Mouse (Mus musculus) fibroblast of lung, adult 2 months (primary cell): ENCODE measurements around the gene Ptov1.

ENCODE experiments used
- DNase-seq: peaks from one replicate; pipeline ENCODE4 v3.0.0-alpha.2; 2011; ENCODE audit warnings: low read depth

Ptov1 gene

DNA sequence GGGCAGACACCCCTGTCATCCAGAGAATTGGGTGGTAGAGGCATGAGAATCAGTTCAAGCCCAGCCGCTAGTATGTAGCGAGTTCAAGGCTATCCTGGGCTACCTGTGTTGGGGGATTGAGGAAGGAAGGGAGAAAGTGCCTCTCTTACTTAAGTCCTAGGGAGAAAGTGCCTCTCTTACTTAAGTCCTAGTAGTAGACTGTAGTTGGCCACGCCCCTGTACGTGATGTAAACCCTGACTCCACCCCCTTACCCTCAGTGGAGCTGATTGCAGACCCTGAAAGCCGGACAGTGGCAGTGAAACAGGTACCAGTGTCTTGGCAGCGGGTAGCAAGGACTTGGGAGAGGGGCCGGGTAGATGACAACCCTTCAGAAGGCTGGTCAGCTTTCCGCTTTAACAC, 11.7 kb downstream of the Ptov1 start:
- DNase-seq: no peak

DNA sequence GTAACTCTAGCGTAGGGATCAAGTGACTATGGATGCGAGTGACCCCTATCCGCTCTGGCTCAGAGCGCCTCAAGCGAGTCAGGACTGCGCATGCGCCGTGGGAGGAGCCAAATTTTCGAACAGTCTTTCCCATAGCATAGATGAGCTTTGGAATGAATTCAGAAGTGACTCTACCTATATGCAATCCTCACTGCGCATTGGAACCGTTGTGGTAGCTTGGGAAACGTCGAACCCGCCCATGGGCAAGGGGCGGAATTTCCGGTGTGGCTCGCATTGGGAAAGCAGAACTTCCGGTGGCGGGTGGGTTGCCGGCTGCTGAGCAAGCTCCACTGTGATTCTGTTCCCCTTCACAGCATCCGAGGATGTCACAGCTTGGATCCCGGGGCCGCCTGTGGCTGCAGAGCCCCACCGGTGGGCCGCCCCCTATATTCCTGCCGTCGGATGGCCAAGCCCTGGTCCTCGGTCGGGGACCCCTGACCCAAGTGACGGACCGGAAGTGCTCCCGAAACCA, 12.5 kb downstream of the Ptov1 start, which contains the start of gene Pnkp:
TSS of gene Pnkp (plus strand) at position 98 of the 511 bp plus-strand sequence.
- peak; percentile 62 for DNase-seq

DNA sequence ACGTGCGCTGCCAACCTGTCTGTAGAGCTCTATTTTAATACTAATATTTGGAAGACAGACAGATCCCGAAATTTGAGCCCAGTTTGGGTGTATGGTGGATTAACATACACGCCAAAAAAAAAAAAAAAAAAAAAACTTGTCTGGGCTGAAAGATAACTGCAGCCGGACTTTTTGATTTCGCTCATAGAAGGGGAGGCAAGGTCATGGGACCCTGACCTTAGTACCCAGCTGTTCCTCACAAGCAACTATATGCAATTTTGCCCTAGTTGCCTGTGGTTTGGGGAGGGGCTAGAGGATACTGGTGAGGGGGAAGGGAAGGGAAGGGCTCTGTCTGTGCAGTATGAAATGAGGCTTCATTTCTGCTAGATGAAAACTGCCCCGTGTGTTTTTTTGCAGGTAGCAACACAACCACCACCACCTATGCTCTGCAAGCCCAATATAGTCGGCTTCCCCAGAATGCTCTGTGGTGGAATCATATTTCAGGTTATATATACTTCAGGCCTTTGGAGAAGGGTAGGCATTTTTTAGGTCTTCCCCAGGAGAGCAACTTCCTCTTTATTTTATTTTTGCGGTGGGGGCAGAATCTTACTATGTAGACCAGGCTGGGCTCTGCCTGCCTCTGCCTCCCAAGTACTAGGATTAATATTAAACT, 13.2 kb downstream of the Ptov1 start:
- no peak for DNase-seq

DNA sequence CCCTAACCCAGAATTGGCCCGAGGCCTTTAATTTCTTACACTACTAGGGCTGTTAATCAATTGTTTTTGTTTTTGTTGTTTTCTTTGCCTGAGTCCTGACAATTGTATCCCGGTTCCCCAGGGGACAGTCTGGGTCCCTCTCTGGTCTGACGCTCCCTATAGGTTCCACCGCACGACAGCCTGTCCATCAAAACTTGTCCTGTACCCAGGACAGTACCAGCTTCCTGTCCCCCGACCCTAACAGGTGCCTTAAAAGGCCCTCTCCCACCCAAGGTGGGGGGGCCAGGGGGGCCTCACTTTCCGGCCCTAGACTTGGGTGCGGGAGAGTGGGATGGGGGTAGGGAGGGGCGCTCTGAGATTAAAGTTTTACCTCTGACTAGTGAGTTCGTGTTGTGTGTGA, 14.6 kb downstream of the Ptov1 start:
- DNase-seq: no peak

DNA sequence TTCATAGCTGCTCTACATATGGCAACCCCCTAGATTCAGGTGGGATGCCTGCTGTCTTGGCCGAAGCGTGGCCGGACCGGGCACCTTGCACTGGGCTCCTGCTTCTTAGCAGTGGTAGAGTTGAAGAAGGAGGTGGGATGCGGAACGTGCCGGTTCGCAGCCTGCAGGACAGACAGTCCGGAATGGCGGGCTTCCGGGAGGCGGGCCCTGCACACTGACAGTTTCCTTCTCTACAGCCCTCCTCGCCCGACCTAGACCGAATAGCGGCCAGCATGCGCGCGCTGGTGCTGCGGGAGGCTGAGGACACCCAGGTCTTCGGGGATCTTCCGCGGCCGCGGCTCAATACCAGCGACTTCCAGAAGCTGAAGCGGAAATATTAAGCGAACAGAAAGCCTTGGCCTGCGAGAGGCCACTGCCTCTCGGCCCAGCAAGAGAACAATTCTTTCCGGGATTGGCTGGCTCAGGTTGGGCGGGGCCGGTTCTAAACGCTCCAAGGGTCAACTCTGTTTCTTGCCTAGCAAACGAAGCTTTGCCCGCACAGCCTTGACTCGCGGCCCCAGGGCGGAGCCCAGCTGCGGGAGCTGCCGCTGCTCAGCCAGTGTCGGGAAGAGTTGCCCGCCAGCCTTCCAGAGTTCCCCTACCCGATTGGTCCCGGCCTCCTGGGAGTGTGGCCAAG, 15.1 kb downstream of the Ptov1 start:
- peak; percentile 58 for DNase-seq

DNA sequence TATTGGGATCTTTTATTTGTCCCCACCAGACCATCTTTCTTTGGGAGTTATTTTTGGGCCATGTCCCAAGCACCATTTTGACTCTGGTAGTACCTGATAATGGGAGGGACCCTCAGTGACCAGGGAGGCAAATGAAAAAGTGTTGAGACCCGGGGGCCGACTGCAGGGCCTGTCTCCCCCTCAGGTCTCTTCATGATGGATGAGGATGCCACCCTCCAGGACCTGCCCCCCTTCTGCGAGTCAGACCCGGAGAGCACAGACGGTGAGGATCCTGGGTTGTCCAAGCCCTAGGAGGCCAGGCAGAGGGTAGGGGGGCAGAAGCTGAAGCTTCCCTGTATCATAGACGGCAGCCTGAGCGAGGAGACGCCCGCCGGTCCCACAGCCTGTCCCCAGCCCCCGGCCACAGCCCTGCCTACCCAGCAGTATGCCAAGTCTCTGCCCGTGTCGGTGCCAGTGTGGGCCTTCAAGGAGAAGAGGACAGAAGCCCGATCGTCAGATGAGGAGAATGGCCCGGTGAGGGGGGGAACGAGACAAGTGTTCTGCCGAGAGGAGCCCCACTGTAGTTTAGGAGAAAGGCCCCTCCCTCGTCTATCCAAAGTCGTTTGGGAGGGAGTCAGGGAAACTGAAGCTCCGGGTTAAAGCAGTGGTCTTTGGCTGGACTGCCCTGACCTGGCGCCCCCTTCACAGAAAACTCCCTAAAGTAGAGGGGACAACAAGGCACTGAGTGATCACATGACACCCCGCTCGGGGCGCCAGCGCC, 15.8 kb downstream of the Ptov1 start:
- DNase-seq: no peak

DNA sequence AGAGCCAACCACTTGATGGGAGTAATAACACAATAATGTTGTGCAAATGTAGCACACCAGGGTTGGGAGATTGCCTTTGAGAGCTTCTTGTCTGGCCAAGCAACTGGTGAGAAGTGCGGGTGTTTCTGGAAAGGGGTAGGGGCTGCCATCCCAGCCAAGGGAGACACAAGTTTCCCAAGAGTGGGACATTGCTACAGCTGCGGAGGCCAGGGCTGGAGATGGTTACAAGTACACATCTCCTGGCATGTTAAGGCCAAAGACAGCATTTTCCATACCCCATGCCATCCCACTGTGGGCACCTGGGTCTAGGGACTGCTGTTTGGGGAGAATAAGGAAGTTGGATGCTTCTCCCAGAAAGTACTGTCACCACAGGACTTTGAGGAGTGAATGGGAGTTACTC, 16.5 kb downstream of the Ptov1 start:
- no peak for DNase-seq

DNA sequence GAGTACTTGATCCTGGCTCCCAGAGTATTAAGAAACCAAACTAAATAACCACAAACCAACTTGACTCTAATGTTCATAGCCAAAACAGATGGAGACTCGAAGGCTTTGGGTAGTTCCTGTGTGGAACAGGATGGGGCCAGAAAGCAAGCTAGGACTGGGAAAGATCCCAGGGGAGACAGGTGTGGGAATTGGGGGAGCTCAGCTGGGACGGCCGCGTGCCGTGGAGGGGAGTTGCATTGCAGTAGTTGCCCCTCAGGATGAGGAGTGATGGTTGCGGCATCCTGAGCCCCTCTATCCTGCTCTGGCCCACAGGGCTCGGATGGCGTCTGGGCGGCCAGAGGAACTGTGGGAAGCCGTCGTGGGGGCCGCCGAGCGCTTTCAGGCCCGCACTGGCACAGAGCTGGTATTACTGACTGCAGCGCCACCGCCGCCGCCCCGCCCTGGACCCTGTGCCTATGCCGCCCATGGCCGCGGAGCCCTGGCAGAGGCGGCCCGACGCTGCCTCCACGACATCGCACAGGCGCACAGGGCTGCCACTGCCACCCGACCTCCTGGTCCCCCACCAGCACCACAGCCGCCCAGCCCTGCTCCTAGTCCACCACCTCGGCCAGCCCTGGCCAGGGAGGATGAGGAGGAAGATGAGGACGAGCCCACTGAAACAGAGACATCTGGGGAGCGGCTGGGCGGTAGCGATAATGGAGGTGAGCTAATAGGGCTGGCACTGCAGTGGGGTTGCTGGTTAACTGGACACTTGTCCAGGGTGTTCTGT, 17.1 kb downstream of the Ptov1 start:
- no peak for DNase-seq

DNA sequence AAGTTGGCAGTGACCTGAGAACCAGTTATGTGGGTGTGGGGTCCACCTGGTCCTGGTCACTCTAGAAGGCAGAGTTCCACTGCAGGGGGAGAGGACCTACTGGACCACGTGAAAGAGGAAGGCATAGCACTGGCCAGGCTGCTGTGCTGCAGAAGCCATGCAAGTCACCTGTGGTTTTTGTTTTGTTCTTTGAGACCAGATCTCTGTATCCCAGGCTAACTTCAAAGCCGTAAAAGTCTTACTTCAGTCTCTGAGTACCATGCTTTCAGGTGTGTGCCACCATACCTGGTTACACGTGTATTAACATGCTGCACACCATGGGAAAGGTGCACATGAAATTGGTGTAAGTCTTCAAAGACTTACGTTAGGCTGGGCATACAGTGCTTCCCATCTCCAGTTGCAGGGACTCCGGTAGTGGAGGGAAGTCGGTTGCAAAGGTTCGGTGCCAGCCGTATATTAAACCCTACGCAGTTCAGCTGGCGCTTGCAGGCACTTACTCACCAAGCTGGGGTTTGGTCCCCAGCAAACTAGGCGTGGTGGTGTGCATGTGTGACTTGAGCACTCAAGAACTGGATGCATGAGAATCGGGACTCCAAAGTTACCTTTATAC, 17.9 kb downstream of the Ptov1 start:
- no peak for DNase-seq

DNA sequence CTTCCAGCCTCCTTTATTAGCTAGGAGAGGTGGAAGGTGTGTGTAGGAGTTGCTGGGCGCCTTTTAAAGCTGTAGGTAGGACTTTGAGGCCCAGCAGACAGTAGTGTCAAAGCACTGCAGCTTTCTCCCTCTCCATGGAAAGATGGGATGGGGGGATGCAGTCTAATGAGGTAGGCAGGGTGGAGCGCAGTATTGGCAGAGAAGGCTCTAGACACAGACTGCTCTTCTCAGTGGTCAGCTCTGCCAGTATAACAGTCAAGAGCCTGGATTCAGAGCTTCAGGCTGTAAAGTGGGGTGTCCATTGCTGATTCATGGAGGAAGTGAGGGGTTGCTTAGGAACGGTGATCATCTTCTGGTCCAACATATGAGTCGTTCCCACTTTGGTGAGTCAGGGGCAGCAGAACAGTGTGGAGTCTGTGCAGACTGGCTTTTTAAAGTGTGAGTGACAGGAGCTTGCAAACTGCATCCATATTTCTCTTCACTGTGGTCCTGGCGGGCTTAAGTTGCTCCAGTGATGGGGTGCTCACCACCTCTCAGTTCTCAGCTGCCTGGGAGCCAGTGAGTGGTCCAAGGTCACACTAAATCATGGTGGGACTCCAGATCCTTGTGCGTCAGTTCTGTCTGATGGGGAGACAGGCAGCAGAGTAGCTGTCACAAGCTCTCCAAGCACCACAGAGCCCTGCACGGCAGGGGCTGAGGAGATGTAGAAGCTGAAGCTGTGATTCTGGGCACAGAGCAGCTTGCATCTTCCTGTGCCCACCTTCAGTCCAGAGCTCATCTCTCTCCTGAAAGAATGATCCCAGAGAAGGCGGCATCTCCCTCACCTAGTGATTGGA, 18.6 kb downstream of the Ptov1 start:
- no peak for DNase-seq

DNA sequence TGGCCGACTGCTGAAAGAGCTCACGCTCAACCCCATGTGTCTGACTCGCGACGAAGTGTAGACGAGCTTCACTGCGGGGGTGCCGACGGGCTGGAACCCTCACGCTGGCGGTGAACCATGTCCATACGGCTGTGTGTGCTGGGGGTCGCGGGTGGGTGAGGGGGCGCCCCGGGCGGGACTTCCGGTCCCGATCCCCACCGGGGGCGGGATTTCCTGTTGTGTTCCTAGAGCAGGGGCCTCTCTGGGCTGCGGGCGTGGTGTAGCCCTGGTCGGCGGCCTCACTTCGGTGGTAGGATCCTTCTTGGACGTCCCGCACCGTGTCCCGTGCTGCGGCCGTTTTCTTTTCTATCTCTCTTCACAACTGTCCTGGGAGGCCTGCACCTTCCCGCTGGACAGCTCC, 19.4 kb downstream of the Ptov1 start:
- DNase-seq: no peak

DNA sequence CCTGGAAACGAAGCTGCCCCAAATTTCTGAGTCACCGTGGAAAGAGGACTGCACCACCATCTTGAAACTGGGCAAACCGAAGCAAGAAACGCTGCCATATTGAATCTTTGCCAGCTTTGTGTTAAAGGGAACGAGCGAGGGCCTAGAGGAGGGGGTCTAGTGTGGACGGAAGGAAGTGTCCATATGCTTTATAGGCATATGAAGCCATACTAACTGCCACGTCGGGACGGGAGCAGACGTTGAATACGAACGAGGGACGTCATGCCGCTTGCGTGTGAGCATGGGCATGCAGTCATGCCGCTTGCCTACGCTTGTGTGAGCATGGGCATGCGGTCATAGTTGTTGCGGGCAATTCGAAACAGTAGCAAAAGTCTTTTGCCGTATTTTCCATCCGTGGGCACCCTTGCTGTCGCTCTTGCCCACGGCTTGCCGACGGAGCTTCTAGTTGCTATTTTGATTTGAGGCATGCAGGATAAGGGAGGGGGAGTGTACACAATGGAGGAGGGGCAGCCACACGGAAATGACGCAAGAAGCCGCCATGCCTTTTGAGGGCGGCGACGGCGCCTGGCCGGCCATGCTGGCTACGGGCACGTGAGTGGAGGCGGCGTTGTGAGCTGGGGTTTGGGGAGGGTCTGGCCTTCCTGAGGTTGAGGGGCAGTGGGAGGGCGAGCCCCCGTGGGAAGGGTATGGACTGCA, 20.0 kb downstream of the Ptov1 start:
- DNase-seq: peak; percentile 81

DNA sequence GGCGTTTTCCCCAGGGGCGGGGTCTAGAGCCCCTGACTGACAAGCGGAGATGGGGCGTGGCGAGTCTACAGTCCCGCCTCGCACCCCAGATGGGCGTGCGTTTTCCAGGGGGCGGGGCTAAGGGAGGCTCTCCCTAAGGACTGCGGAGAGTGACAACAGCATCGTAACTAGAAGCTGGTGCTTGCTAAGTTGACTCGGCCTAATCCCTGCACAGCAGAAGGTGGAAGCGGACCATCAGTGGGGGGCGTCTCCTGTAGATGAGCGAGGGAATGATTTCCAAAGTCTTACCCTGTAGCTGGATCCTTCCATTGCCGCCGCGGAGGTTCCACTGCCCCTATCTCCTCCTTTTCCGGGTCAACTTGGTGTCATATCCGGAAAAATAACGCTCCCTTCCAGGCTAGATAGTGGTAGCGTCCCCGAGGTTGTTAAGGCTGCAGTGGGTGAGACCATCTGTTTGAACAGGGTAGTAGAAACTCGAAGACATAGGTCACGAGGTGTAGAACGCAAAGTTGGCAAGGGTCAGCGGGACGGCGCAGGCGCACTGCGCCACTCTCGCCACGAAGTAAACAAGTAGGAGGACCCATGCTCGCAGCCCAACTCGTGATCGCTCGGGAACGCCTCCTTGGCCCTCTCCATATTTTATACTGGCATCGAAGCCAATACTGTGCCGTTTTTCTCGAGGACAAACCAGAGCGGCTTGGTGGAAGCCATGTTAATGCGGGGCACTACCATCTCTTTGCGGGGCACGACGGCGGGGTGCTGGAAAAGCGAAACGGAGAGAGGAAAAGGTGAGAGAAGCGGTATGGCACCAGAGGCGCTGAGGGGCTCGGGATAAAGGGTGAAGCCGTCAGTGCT, 20.8 kb downstream of the Ptov1 start, which contains the start of the genes Akt1s1 and Tbc1d17:
TSS of gene Akt1s1 (plus strand) at position 431 of the 855 bp plus-strand sequence.
TSS of gene Tbc1d17 (minus strand) at position 519 of the 855 bp plus-strand sequence.
- DNase-seq: peak; percentile 100

DNA sequence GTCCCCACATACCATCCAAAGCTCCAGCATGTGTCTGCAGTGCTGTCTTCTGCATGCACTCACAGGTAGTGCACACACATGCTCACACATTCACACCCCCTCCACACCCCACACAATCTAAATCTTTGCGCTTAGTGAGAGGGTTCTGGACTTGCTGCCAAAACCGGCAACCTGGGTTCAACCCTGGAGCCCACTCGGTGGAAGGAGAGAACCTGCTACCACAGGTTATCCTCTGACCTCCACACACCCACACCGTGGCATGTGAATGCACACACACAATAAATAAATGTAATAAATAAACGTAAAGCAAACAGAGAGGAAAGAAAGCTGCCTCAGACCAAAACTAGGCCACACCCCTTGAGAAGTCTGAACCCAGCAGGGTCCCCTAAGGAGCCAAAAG, 21.8 kb downstream of the Ptov1 start:
- no peak for DNase-seq

DNA sequence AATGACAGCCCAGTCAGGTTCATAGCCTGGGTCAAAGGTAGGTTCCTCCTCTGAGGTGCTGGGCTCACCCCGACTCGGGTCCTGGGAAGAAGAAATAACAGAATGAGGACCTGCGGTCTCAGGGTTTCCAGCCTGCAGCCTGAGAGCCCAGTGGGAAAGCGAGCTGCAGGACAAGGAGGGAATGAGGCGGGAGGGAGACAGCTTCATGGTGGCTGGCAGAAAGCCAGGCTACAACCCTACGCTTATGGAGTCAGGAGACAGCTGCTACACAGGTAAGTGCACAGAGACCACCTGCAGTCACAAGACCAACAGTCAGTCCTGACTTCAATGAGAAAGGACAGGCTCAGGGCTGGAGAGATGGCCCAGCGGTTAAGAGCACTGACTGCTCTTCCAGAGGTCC, 22.8 kb downstream of the Ptov1 start:
- DNase-seq: no peak

DNA sequence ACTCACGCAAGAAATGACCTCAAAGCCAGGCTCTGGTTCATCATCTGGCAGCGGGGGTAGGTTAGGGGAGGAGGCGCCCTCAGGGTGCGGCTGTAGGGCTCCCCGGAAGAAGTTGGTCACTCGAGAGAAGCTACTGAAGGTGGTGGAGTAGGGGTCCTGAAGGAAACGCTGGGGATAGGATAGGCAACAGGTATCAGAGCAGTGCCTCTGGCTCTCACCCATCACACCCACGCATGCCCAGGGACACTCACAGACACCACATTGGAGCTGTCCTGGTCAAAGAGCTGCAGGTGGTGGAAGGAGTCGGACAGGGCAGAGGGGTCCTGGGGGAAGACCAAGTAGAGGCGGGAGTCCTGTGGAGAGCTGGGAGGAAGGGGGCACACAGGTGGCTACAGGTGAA, 24.6 kb downstream of the Ptov1 start:
- DNase-seq: no peak

DNA sequence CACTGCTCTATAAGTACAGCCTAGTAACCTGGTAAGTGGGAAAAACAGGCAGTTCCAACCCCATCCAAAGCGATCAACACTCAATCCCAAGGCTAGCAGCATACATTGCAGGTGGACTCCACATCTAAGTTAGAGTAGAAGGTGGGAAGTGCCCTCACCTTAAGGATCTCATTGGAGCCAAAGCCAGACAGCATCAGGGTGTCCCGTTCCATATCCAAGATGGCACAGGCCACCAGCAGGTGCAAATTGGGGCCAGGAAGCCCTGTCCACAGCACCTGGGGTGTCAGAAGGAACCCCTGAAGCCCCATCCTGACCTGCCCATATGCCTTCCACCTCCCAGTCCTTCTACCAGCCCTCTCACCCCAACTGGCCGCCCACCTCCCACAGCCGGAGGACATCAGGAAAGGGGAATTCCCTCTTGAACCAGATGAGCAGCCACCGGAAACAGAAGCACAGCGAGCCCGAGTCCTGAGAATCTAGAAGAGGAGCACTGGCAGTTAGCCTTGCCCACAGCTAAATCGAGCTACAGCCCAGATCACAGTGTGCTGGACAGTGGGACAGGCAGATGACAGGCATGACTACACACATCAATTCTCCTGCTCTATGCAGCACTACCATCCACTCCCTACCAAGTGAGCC, 27.6 kb downstream of the Ptov1 start:
- DNase-seq: no peak

DNA sequence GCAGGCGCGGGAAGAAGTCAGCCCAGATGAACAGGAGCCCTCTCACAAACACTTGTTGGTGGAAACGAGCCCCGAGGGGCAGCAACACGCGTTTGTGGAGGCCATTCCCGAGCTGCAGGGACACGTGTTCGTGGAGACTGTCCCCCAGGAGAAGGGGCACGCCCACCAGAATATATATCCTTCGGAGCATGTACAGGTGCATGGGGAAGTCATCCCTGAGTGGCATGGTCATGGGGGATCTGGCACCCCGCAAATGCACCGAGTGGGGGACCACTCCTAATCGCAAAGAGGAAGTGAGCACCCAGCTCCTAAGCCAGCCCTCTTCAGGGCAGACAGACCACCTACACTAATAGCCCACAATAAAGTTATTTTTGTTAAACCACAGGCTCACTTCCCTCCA, 29.2 kb downstream of the Ptov1 start:
- no peak for DNase-seq
